In the genomic region with DNA sequence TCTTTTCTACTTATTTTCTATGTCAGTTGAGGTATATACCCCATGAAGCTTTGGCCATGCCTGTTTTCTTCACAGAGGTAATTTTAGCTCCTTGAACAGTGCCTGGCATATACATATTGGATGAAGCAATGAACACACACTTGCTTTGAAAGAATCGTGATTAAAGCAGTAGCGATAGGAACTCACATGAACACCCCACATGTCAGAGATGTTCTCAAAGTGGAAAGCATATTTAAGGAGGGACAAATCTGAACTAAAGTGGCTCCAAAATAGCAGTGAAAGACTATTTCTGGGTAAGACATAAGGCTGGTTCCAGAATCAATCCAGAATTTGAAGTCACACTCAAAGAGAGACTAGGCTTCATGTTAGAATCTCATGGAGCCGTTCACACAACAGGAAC, we compare ENCODE assay signal across 19 mouse cellular contexts.
"Had no signal": no experiment of that assay in that cellular context is flagged by ENCODE, and none has a peak within 500 bp of the region (broad histone marks: within the 10 kb centered on the region; RNA-seq: fewer than 3 reads in every experiment).

No protein-coding gene starts in this region.

- H3K36me3 ChIP-seq: intestine, embryonic 15.5 days; kidney, embryonic 15.5 days; liver, embryonic 13.5 days; stomach, embryonic 15.5 days had no signal

- H3K27me3 ChIP-seq: intestine, embryonic 15.5 days; kidney, embryonic 15.5 days; liver, embryonic 13.5 days; stomach, embryonic 15.5 days had no signal

- H3K4me3 ChIP-seq: intestine, embryonic 15.5 days; kidney, embryonic 15.5 days; liver, embryonic 13.5 days; stomach, embryonic 15.5 days had no signal

- H3K27ac ChIP-seq: intestine, embryonic 15.5 days; kidney, embryonic 15.5 days; liver, embryonic 13.5 days; stomach, embryonic 15.5 days had no signal

- H3K9ac ChIP-seq: intestine, embryonic 15.5 days; kidney, embryonic 15.5 days; liver, embryonic 13.5 days; stomach, embryonic 15.5 days had no signal

- DNase-seq: kidney, adult 11 months; kidney, adult 8-10 months; kidney, postnatal 10 days; kidney, postnatal 4 days; layer of hippocampus, adult 9-11 months; layer of hippocampus, postnatal 36 days; liver, embryonic 13.5 days; lung, adult 2 months; lung, postnatal 14 days; lung, postnatal 4 days; midbrain, embryonic 14.5 days; right cerebral cortex, postnatal 25 days; spleen, adult 18-20 months; thymus, adult 18-20 months; thymus, postnatal 36 days had no signal

- H3K9me3 ChIP-seq: intestine, embryonic 15.5 days; kidney, embryonic 15.5 days; liver, embryonic 13.5 days; stomach, embryonic 15.5 days had no signal

- ATAC-seq: intestine, embryonic 15.5 days had no signal

- H3K4me1 ChIP-seq: intestine, embryonic 15.5 days; liver, embryonic 13.5 days; stomach, embryonic 15.5 days had no signal

- H3K4me2 ChIP-seq: intestine, embryonic 15.5 days; kidney, embryonic 15.5 days; liver, embryonic 13.5 days; midbrain, embryonic 11.5 days; stomach, embryonic 15.5 days had no signal
